Mouse (Mus musculus): ENCODE measurements at regions not wholly inside any gene's neighbourhood (a gene's known extent, or its start where the extent isn't known, plus 50 kb on each side); places are given as distances from the start of the nearest gene placed in this dataset.

DNA sequence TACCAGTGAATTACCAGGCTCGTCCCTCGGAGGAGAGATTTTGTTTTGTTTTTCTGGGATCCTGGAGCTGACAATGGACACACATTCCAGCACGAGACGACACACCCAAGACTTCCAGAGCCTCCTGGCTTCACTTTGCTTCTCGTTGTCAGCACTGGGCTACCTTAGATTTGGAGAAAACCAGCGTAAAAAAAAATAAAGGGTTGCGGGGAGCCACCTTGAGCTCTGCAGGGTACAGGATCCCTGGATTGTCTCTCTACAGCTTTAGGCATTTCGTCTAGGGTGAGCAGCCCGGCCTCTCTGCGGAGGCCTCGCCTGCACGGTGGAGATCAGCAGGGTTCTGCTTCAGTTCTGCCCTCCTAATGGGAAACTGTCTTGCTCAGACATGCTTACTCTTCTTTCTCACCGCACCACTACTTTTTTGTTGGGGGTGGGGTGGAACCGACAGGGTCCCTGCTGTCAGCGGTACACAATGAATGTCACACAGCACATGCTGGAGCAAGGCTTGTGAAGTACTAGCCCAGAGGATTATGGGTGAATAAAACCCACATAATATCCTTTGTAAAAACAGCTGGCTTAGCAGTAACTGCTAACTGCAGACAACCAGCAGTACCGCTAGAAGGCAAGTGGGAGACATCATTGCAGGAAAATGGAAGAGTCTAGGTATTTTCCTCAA is 75.7 kb upstream of the Egfl6 start:
- TF ChIP-seq POLR2A (IDR thresholded peaks at IDR 0.05; ENCODE audit: low read depth, low read length) (0 out of 2 replicates have a peak, but pooled peaks have one; percentile 14), CTCF (IDR thresholded peaks at IDR 0.05; ENCODE audit: borderline replicate concordance, insufficient read depth, low read length) (no peak)
